Mouse (Mus musculus) thymus, postnatal 0 days (tissue): ENCODE results near the gene Edil3. TPM values are rescaled to one million over a fixed set of nuclear protein-coding genes. Genes with fewer than 3 reads are reported as not detected.
A peak's percentile ranks its signal among the peaks of the same experiment; 100 is the strongest.
"Not testable (repeated sequence)": the region's sequence is repeated elsewhere in the genome, so short reads cannot be mapped to it uniquely, and the experiment has no call there.

Source experiments
- DNase-seq: peaks from one replicate; pipeline ENCODE4 v3.0.0-alpha.2; 2015; ENCODE audit warnings: low spot score
- polyA plus RNA-seq: library from polyadenylated mRNA; unstranded; fragments of >200 nt; fragmentation: Nextera tagmentation; extraction: Ambion mirVana; gene quantifications from 2 replicates; pipeline ENCODE4 v1.2.1, GENCODE M21; 2015

The Edil3 gene
- polyA plus RNA-seq, 1 experiment from 2014 or later = 0.17 TPM

- no peak for DNase-seq
Measured at GRCm38 (mm10) chr13:88938564-88938963, 117.3 kb downstream of the Edil3 start.

- DNase-seq = no peak
Measured at GRCm38 (mm10) chr13:88972355-88972754, 151.1 kb downstream of the Edil3 start.

GRCm38 (mm10) chr13:89007696-89008427 is 186.6 kb downstream of the Edil3 start:
- DNase-seq = no peak

GRCm38 (mm10) chr13:89012500-89012899 is 191.2 kb downstream of the Edil3 start:
- no peak for DNase-seq

GRCm38 (mm10) chr13:89029817-89030539 is 208.7 kb downstream of the Edil3 start:
- no peak for DNase-seq

- DNase-seq = no peak
Measured at GRCm38 (mm10) chr13:89035711-89036110, 214.4 kb downstream of the Edil3 start.

GRCm38 (mm10) chr13:89041495-89041894 is 220.2 kb downstream of the Edil3 start:
- no peak for DNase-seq

GRCm38 (mm10) chr13:89070132-89070531 is 248.9 kb downstream of the Edil3 start:
- DNase-seq = not testable (repeated sequence)

- no peak for DNase-seq
Measured at GRCm38 (mm10) chr13:89076212-89076611, 254.9 kb downstream of the Edil3 start.

- no peak for DNase-seq
Measured at GRCm38 (mm10) chr13:89105889-89106288, 284.6 kb downstream of the Edil3 start.

GRCm38 (mm10) chr13:89117551-89117950 is 296.3 kb downstream of the Edil3 start:
- no peak for DNase-seq

GRCm38 (mm10) chr13:89119809-89120208 is 298.5 kb downstream of the Edil3 start:
- no peak for DNase-seq

- no peak for DNase-seq
Measured at GRCm38 (mm10) chr13:89122511-89123253, 301.4 kb downstream of the Edil3 start.

GRCm38 (mm10) chr13:89123396-89123795 is 302.1 kb downstream of the Edil3 start:
- DNase-seq = no peak

GRCm38 (mm10) chr13:89146056-89146547 is 324.8 kb downstream of the Edil3 start:
- no peak for DNase-seq

- no peak for DNase-seq
Measured at GRCm38 (mm10) chr13:89151878-89152277, 330.6 kb downstream of the Edil3 start.

- no peak for DNase-seq
Measured at GRCm38 (mm10) chr13:89167960-89168359, 346.7 kb downstream of the Edil3 start.

- no peak for DNase-seq
Measured at GRCm38 (mm10) chr13:89170040-89170439, 348.8 kb downstream of the Edil3 start.

- no peak for DNase-seq
Measured at GRCm38 (mm10) chr13:89175154-89175553, 353.9 kb downstream of the Edil3 start.

- no peak for DNase-seq
Measured at GRCm38 (mm10) chr13:89189051-89189450, 367.8 kb downstream of the Edil3 start.

GRCm38 (mm10) chr13:89197019-89197418 is 375.7 kb downstream of the Edil3 start:
- DNase-seq = no peak

- DNase-seq = peak; percentile 19
Measured at GRCm38 (mm10) chr13:89199275-89199674, 378.0 kb downstream of the Edil3 start.
